Mouse (Mus musculus): Measurements from ENCODE around the gene Gm45521. TPM values are rescaled to one million over a fixed set of nuclear protein-coding genes. Genes with fewer than 3 reads are reported as not detected.

Gm45521 gene
- not detected for total RNA-seq (2021)
- long read RNA-seq, experiment 1 = 0 reads
- long read RNA-seq, experiment 2 = 0 reads

GRCm38 (mm10) chr14:7957049-7957448 is at the start of gene Gm45521:
Gene Gm45521 (plus strand): TSS chr14:7957288.
- intact Hi-C loops (cut with DNase I) = loop anchor here (5.0 kb wide), 1 partner anchor 140 kb away; the partner anchor contains the start of gene Flnb
- Histone ChIP-seq H3K27ac (no peak within 1 kb of the TSS), H3K4me3 (no peak within 1 kb of the TSS)
- no peak for DNase-seq
- TF ChIP-seq CTCF (IDR thresholded peaks at IDR 0.05) = no peak

GRCm38 (mm10) chr14:7909472-7909871 is 47.6 kb upstream of the Gm45521 start:
- intact Hi-C loops (cut with DNase I) = no loop called here
- Histone ChIP-seq H3K4me3 (no peak overlapping the region), H3K27ac (no peak overlapping the region)
- TF ChIP-seq CTCF (IDR thresholded peaks at IDR 0.05) = no peak
- DNase-seq = no peak

DNA sequence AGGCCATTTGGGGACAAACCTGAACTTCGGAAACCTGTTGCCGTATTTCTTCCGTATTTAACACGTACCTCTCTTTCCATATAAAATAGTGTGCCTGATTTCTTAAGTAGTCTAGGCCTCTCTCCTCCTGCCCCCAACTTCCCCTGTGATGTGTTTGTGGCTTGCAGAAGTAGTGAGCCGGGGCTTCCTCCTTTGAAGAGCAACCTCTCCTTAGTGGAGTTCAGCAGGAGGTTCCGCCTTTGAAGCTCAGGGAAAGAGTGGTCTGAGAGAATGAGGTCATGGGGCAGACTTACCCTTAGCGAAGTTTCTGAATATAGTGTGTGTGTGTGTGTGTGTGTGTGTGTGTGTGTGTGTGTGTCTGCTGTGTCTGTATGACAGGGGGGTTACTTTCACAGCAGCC is 43.2 kb upstream of the Gm45521 start:
- Histone ChIP-seq H3K27ac (no peak overlapping the region), H3K4me3 (no peak overlapping the region)
- intact Hi-C loops (cut with DNase I) = no loop called here
- TF ChIP-seq CTCF (IDR thresholded peaks at IDR 0.05) = no peak
- DNase-seq = no peak

- TF ChIP-seq CTCF (IDR thresholded peaks at IDR 0.05) = no peak
Observed at GRCm38 (mm10) chr14:7914461-7914860, 42.6 kb upstream of the Gm45521 start.

DNA sequence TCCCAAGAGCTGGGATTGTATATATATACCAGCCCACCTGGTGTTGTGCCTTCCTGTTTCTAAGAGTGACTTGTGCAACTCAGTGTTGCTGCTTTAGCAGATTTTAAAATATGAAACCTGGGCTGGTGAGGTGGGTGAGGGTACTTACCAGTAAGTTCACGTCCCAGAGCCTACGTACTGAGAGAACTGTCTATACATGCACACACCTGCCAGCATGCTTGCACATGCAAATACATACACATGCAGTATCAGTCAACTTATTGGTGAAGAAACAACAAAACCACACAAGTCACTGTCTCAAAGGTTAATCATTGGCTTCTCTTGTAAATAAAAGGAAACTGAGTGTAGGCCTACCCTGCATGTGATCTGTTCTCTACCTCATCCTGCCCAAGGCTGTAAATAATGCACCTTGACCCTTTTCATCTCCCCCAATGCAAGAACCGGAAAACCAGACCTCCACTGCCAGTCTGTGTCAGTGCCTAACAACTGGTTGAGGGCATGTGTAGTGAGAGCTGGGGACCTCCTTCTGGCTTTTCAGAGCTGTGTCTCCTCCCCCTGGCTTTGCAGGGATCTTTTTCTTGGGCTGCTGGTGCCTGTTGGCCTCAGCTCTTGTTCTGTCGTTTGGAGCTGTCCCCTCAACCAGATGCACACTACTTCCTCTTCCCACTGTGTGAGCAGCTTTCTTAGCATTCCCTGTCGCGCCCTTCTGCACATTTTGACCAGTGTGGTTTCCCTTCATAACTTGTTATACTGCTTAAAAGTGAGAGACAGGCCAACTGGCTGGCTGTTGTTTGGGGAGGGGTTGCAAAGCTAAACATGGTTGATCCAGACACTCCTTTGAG is 38.7 kb upstream of the Gm45521 start:
- no peak for DNase-seq
- intact Hi-C loops (cut with DNase I) = no loop called here
- H3K27ac ChIP-seq = no peak overlapping the region
- TF ChIP-seq CTCF (IDR thresholded peaks at IDR 0.05) = no peak
- H3K4me3 ChIP-seq = no peak overlapping the region

More at GRCm38 (mm10) chr14:7914461-7914860, 42.6 kb upstream of the Gm45521 start:
- Histone ChIP-seq H3K4me3 (no peak overlapping the region), H3K27ac (no peak overlapping the region)
- intact Hi-C loops (cut with DNase I) = no loop called here
- DNase-seq = no peak

DNA sequence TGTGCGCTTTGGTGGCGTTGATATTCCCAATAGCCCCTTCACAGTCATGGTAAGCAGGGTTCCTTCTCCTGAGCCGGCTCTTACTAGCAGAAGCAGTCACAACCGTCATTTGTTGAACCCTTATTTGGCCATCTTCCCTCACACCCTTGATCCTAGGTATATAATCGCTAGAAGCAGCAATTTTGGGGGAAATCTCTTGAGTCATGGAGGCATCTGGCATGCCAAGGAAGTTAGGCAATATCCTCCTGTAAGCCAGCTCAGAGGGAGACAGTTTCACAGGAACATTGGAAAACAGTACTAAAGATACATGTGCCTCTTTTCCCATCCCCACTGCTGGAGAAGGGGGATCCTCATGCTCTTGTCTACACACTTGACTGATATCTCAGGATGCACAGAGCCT is 37.8 kb upstream of the Gm45521 start:
- H3K4me3 ChIP-seq = no peak overlapping the region
- DNase-seq = no peak
- intact Hi-C loops (cut with DNase I) = no loop called here
- no peak overlapping the region for H3K27ac ChIP-seq
- TF ChIP-seq CTCF (IDR thresholded peaks at IDR 0.05) = no peak

- Histone ChIP-seq H3K27ac (no peak overlapping the region), H3K4me3 (no peak overlapping the region)
- no peak for TF ChIP-seq CTCF (IDR thresholded peaks at IDR 0.05)
- intact Hi-C loops (cut with DNase I) = loop anchor here (10.0 kb wide), 1 partner anchor 55 kb away; no protein-coding TSS in a partner anchor
- DNase-seq = no peak
Observed at GRCm38 (mm10) chr14:7919921-7920320, 37.2 kb upstream of the Gm45521 start.

DNA sequence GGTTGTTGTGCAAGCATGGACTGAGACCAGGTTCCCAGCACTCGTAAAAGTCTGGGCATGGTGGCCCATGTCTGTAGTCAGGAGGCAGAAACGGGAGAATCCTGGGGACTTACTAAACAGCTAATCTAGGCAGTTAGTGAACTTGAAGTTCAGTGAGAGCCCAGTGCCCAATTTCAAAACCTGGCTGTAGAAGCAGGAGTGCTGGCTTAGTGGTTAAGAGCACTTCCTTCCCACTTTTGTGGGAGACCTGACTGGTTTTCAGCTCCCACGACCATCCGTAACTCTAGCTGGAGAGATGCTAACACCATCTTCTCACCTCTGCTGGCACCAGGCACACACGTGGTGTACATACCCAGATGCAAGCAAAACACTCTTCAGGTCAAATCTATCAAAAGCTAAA is 35.6 kb upstream of the Gm45521 start:
- intact Hi-C loops (cut with DNase I) = loop anchor here (10.0 kb wide), 1 partner anchor 57 kb away; no protein-coding TSS in a partner anchor
- H3K4me3 ChIP-seq = no peak overlapping the region
- no peak for TF ChIP-seq CTCF (IDR thresholded peaks at IDR 0.05)
- DNase-seq = no peak
- H3K27ac ChIP-seq = no peak overlapping the region

DNA sequence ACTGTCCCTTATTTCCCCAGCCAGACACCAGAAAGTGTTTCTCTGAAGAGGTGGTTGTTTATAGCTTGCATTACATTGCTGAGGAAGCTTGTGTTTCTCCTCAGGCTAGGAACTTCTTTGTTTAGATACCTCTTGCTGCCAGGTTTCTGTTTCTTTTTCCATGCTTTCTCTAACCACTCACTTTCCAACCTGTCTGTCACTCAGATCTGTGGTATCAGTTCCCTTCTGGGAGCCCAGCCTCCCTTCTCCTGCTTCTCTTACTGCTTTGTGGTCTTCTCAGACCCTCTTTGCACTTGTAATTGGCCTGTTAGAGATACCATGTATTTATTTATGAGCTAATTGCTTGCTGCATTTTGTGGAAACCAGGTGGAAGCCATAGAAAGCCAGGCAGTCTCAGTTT is 33.5 kb upstream of the Gm45521 start:
- H3K4me3 ChIP-seq = no peak overlapping the region
- TF ChIP-seq CTCF (IDR thresholded peaks at IDR 0.05) = no peak
- no peak for DNase-seq
- H3K27ac ChIP-seq = no peak overlapping the region
- intact Hi-C loops (cut with DNase I) = loop anchor here (10.0 kb wide), 1 partner anchor 59 kb away; no protein-coding TSS in a partner anchor

- intact Hi-C loops (cut with DNase I) = loop anchor here (10.0 kb wide), 1 partner anchor 64 kb away; no protein-coding TSS in a partner anchor
- no peak overlapping the region for H3K4me3 ChIP-seq
- DNase-seq = no peak
- H3K27ac ChIP-seq = no peak overlapping the region
- no peak for TF ChIP-seq CTCF (IDR thresholded peaks at IDR 0.05)
Observed at GRCm38 (mm10) chr14:7928362-7928761, 28.7 kb upstream of the Gm45521 start.

GRCm38 (mm10) chr14:7929029-7929428 is 28.1 kb upstream of the Gm45521 start:
- no peak for TF ChIP-seq CTCF (IDR thresholded peaks at IDR 0.05)
- DNase-seq = no peak
- intact Hi-C loops (cut with DNase I) = loop anchor here (10.0 kb wide), 1 partner anchor 64 kb away; no protein-coding TSS in a partner anchor
- no peak overlapping the region for H3K27ac ChIP-seq
- no peak overlapping the region for H3K4me3 ChIP-seq

- DNase-seq = no peak
- intact Hi-C loops (cut with DNase I) = no loop called here
- Histone ChIP-seq H3K4me3 (no peak overlapping the region), H3K27ac (no peak overlapping the region)
- TF ChIP-seq CTCF (IDR thresholded peaks at IDR 0.05) = no peak; the same call in 1 of the 2 replicates
Observed at GRCm38 (mm10) chr14:7932151-7932550, 24.9 kb upstream of the Gm45521 start.

GRCm38 (mm10) chr14:7934166-7934565 is 22.9 kb upstream of the Gm45521 start:
- Histone ChIP-seq H3K4me3 (no peak overlapping the region), H3K27ac (no peak overlapping the region)
- TF ChIP-seq CTCF (IDR thresholded peaks at IDR 0.05) = no peak
- DNase-seq = no peak
- intact Hi-C loops (cut with DNase I) = no loop called here
